Mouse (Mus musculus): ENCODE data around the gene Itpripl1.

DNA sequence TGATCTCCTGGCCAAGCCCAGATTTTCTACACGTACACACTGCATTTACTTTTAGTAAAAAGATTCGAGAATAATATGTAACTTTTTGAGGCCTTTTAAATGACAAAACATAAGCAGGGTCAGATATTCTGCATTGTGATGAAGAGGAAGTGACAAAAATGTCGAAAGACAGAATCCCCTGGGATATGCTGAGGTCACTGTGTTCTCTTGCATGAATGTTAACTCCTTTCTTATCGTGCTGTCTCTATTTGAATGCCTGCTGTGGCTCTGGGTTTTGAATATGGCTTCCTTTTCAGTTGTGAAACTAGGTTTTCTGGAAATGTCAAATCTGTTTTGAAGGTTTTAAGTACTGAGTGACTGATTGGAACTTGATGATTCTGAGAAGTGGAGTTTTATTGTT, 22.4 kb upstream of the Itpripl1 start:
- TF ChIP-seq CTCF (IDR thresholded peaks at IDR 0.05; ENCODE audit: insufficient read depth, low read depth, low read length) = no peak
- no peak for TF ChIP-seq POLR2A (IDR thresholded peaks at IDR 0.05; ENCODE audit: insufficient read depth, low read depth, low read length)

All from olfactory bulb, adult 2 months (tissue).